Mouse (Mus musculus) adrenal gland, postnatal 14 days (tissue): ENCODE measurements around the gene Slc9a1. TPM values are rescaled to one million over a fixed set of nuclear protein-coding genes. Genes with fewer than 3 reads are reported as not detected.

Experiments
- DNase-seq: peaks from one replicate; pipeline ENCODE4 v3.0.0; 2021; ENCODE audit warnings: mixed read lengths
- long read RNA-seq, 2 experiments: library from polyadenylated mRNA; stranded (forward); transcript quantifications; one replicate each; pipeline ENCODE4 v2.0.0; 2021
- total RNA-seq: library from RNA; stranded (reverse); gene quantifications from 2 replicates; pipeline ENCODE4 v1.2.3, GENCODE M21; 2021

Gene Slc9a1
- 46.4 and 49.9 TPM in 2 replicates for total RNA-seq
- long read RNA-seq, experiment 1, full-length matches to known transcripts: 4 of 23 reads
- long read RNA-seq, experiment 1, partial matches to known transcripts: 18 of 23 reads
- long read RNA-seq, experiment 1, other reads (novel, unspliced or antisense): 1 of 23 reads
- long read RNA-seq, experiment 2, partial matches to known transcripts: 14 of 16 reads
- long read RNA-seq, experiment 2, other reads (novel, unspliced or antisense): 1 of 16 reads

DNA sequence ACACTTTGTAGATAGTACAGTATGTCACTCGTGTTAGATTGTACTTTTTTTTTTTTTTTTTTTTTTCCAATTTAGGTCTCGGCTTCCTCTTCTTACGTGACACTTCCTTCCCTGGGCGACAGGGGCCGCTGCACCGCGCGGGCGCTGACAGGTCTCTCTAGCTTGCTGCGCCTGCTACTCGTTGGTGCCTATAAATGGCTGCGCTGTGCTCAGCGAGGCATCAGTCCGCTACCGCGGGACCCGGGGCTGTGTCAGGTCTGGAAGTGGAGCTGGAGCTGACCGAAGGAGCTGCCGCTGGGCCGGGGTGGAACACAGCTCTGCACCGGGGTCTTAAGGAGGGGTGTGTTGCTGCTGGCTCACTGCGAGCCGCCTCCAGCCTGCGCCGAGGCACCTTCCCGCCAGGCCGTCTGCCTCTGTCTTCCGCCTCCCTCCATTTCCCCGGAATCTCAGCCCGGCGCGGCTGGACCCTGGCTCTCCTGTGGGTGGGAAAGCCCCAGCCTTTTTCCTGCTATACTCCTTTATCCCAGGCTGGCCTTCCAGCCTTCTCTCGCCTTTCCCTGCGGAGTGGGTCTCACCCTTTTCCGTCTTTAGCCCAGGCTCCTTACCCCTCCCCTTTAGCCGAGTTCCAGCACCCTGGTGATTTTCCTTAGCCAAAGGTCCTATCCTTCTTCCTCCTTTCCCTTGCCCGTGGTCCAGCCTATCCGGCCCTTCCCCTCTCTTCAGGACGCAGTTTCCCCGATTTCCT is at the start of gene Slc9a1:
Slc9a1 (plus strand) TSS at position 154 of the 745 bp plus-strand sequence.
- peak; percentile 96 for DNase-seq

DNA sequence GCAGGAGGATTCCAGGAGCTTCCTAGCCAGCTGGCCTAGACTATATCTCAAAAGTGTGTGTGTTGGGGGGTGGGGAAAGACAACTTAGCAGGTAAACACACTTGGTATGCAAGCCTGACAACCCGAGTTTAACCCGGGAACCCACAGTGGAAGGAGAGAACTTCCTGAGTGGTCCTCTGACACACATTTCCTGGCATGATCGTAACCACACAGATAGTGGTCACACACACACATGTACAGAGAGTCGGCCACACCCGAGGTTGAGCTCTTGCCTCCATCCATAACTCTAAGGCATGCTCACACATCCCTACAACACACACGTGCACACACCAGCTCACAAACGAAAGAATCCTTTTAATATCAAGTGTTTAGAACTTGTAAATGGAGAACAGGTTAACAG is 41.4 kb upstream of the Slc9a1 start:
- no peak for DNase-seq

DNA sequence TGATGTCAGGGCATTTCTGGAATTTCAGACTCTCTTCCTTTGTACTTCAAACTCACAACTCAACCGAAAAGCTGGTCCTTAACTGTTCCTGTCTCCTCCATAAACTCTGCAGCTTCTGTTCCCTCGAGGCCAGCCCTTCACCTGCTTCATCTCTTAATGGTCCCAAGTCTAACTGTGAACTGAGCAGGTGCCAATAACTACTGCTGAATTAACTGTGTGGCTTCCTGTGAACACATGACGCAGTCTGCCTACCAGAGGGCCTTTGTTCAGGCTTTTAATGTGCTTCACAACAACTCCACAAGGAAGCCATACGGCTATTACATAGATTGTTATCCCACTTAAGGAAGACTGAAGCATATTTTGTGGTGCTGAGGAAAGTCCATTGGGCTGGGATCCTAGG is 39.2 kb upstream of the Slc9a1 start:
- DNase-seq: no peak

DNA sequence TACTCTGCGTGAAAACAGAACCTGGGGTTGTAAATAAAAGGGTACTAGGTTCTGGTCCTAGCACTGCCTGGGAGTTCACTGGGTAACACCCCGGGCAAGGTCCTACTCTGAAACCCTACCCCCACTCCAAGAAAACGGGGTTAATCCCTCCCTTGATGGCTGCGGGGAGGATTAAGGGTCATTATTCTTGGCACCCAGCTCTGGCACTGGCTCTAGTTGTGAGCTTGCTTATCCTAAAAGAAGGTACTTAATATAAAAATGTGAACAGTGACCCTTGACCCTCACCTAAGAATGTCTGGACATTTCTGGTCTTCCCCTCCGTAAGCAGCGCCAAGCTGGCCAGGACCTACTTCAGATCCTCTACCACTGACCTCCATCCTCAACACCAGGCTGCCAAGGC is 36.2 kb upstream of the Slc9a1 start:
- no peak for DNase-seq

DNA sequence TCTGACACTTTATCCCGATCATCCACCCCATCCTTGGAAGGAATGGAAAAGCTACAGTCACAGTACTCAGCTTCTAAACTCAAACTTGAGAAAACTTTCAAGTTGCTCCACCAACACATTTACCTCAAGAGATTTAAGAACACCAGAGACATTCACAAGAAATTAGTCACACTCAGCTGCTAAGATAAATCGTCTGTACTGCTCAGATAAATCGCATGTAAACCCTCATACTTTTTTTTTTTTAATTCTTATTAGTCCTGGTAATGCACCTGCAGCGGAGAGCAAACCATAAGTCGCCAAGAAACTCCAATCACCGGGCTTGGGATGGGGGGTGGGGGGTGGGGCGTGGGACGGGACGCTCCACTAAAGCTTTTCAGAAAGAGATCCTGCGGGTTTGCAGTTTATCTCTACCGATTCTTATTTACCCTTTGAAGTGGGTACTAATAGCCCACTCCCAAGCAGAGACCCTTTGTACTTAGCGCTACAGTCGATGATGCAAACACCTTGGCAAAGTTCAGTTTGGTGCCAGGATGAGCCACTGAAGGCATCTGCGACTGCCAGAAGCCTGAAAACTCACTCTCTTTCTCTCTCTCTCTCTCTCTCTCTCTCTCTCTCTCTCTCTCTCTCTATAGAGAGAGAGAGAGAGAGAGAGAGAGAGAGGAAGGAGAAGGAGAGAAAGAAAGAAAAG is 31.5 kb upstream of the Slc9a1 start:
- DNase-seq: no peak

DNA sequence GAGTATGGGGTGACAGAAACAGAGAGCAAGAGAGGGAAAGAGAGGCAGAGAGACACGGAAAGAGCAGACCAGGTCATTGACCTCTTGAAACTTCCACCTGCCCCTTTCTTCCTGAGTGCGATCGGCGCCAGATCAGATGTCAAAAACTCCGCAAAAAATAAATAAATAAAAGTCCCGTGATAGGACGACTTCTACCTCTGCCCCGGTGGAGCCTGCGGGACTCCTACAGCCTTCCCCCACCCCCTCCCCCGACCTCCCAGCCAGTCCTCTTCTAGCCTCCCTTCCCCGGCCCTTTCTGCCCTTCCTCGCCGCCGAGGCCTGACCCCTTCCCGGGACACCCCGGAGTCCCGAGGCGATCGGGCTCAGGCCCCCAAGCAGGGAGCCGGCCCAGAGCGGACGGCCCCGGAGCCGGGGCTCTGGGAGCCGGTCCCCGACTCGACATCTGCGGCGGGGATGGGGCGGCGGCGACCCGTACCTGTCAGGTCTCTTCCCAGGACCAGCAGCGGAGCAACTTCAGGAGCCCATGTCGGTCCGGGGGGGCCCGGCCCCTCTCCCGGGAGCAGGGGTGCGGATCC is 30.9 kb upstream of the Slc9a1 start:
- DNase-seq: no peak

DNA sequence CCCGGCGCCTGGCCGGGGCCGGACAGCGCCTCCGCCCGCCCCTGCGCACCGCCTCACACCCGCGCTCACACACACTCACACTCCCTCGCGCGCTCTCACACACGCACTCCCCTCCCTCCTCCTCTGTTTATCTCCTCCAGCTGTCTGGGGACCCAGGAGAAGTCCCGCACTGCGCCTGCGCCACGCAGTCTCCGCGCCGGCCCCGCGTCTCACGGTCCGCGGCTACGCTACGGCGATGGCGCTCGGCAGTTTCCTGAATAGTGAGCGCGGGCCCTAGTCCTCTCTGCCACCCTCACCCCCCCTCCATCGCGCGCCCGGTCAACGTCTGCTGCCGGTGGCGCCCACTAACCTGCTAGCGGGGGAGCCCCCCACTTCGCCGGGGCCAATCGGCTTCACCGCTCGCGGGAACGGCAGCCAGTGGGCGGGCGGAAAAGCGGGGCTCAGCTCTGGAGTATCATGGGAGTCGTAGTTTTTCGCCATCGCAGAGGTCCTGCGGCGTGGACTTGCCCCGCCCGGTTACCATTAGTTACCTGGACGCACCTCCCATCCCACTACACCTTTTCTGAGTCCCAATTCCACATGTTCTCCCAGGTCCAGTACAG is 30.3 kb upstream of the Slc9a1 start:
- DNase-seq: peak; percentile 99

DNA sequence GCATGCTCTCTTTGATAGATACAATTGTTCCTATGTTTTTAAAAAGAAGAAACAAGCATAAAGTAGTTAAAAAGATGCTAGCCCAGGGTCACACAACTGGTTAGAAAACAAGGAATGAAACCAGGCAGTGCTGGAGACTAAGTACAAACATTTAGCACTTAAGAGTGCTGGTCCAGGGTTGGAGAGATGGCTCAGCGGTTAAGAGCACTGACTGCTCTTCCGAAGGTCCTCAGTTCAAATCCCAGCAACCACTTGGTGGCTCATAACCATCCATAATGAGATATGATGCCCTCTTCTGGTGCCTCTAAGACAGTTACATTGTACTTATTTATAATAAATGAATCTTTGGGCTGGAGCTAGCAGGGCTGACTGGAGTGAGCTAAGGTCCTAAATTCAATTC is 29.3 kb upstream of the Slc9a1 start:
- no peak for DNase-seq

DNA sequence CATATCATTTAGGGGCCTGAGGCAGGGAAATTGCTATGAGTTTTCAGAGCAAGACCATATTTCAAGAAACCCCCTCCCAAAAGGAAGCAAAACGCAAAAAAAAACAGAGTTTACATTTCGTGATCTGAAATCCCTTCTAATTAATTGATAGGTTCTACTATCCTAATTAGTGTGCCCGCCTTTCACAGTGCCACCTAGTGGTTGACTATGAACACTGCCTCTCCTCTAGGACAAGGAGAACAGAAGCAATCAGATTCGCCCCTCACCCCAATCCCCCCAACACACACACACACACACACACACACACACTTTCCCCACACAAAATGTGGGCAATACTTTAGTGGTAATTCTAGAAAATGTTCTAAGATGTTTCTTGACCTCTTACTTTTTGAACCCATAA is 25.4 kb upstream of the Slc9a1 start:
- DNase-seq: peak; percentile 42

DNA sequence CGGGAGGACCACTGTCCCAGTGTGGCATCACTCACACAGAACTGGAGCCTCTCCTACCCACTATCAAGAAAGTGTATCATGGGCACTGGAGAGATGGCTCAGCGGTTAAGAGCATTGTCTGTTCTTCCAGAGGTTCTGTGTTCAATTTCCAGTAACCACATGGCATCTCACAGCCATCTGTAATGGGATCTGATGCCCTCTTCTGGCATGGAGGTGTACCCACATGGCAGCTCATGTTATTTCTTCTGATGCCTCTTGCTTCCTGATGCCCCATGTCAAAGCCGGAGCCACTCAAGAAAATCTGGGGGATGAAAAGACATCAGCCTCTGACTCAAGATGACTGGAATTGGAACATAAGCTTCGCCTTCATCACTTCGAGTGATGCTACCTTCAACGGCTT is 23.8 kb upstream of the Slc9a1 start:
- no peak for DNase-seq

DNA sequence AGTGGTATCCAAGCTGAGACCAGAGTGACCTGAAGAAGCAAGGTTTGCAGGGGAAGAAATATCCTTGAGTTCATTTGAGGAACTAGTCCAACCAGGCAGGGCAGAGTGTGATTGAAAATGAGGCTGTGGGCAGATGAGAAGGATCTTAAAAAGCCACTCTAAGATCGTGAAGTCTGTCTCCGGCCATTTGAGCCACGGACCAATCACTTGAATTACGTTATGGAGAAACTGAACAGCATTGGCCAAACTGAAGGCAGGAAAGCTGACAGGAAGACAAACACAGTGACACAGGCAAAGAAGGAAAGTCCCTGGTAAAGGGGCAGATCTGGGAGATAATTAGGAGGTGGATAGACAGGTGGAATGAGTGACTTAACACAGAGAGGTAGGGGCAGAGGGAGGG is 22.9 kb upstream of the Slc9a1 start:
- DNase-seq: no peak

DNA sequence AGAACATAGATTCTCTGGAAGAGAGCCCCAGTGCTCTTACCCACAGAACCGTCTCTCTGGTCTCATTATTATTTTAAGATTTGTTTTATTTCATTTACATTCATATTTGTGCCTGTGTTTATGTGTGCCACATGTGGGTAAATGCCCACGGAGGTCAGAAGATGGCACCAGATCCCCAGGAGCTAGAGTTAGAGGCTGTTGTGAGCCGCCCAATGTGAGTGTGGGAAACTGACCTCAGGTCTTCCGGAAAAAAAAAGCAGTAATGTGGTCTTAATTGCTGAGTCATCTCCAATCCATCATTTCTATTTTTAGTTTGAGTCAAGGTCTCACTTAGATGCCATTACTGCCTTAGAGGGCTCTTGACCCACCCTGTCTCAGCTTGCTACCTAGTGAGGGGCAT is 21.9 kb upstream of the Slc9a1 start:
- DNase-seq: peak; percentile 42

DNA sequence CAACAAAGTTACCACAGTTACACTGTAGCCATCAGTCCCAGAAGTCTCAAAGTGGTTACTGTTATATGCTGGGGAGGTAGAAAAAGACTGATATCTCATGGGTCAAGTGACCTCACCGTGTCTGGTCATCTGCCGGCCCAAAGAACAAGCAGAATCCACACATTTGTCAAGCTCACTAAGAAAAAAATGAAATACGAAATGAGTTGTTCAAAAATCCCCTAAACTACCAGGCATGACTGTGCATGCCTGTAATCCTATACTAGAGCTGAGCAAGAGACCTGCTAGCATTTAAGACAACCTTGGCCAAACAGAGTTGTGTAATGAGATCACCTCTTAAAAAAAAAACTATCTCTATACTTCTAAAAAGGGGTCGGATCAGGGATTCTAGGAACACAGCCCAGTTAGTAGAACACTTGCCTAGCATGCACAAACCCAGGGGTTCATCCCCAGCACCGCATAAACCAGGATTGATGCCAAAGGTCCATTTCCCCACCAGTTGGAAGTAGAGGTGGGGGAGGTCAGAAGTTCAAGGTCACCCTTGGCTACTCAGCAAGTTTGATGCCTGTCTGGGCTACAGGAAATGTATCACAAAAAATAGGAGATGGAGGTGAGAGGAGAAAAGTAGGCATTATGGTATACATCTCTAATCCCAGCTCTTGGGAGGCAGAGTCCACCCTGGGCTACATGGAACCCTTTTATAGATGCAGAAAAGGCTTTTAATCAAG is 21.3 kb upstream of the Slc9a1 start:
- no peak for DNase-seq

DNA sequence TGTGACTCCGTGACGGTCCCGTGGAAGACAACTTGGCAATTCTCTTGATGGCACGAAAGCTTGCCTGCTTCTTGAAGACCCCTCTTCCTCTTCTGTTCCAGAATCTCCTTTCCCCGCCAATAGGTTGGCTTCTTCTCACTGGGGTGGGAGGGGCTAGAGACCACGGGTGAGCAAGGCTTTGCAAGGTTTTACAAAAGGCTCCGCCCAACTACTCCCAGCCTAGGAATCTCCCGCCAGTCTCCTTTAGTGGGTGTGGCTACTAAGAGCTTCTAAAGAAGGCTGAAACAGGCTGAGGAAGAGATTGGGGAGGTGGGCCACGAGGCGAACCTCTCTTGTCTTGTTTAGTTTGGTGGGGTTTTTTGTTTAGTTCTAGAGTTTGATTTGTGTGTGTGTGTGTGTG is 16.7 kb upstream of the Slc9a1 start:
- DNase-seq: no peak

DNA sequence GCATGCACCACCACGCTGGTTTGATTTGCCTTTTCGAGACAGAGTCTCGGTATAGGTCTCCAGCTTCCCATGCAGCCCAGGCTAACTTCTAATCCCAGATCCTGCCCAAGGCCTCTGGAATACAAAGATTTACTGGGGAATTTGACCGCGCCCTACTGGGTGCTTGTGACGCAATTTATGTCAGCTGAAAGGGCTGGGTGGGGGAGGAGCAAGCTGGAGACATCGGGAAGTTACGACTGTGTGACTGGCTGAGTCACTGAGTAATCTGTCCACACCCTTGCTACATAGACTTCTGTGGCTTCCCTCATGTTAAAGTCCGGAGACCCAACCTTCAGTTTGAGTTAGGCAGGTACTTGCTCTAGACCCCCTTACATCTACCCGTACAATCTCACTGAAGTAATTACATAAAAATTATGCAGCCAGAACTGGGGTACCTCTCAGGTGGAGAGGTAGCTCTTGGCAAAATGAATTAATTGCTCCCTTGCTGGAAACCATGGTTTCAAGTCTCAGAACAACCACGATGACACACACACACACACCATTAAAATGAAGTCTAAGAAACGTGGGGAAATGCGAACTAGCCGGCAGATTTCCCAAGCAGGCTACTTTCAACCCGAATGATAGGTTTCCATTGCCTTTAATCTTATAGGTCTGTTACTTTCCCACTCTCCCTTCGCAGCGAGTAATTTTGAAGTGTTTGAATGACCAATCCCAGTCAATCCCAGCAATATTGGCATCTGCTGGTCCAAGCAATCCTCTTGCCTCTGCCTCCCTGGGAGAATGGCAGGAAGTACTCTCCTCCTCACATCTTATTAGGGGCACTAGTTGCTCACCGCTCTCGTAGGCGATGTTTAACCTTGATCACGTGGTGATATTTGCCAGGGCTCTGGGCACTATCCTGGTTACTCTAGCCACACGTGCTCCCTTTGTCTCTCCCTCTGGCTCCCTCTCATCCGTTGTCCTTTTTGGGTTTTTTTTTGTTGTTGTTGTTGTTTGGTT is 15.8 kb upstream of the Slc9a1 start, which contains the start of gene Wdtc1:
Wdtc1 (minus strand) TSS at position 115 of the 999 bp plus-strand sequence.
- no peak for DNase-seq

DNA sequence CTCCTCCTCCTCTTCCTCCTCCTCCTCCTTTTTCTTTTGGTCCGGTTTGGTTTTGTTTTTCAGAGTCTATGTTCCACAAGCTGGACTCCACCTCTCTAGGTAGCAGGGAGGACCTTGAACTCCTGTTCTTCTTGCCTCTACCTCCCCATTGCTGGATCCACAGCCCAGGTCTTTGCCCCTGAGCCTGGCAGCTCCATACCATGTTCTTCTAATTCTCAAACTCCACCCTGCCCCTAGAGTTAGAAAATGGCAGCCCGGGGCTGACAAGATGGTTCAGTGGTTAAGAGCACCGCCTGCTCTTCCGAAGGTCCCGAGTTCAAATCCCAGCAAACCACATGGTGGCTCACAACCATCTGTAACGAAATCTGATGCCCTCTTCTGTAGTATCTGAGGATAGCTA is 14.9 kb upstream of the Slc9a1 start:
- DNase-seq: no peak

DNA sequence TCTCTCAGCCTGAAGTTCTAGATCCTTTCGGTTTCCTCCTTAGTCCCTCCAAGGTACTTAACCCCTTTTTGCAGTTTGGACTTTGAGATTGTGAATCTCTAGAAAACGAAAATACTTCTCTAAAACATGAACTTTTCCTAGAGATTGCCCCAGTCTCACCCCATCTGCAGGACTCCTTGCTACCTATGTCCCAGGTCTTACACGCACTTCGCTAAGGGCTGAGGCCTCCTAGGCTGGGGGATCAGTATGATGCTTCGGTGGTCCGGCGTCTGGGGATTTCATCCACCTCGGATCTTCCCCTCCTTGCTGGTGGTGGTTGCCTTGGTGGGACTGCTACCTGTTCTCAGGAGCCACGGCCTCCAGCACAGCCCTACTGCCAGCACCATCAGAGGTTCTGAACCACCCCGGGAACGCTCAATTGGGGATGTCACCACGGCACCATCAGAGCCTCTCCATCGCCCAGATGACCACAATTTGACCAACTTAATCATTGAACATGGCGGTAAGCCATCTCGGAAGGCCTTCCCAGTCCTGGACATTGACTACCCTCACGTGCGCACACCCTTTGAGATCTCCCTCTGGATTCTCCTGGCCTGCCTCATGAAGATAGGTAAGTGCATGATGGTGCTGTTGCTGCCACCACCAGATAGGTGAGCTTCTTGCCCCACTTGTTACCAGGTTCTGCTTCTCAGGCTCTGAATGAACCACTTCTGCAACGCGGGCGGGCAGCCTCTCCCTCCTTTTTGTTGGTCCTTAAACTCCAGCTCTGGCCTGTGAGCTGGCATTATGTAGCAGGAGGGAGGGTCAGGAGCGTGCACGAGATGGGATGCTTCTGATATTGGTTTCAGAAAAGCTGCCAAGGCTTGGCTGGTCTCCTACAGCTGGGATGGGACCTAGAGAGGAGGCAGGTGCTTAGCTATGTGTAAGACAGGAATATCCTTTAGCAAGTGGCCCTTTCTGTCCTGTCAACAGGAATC is 1.1 kb downstream of the Slc9a1 start:
- DNase-seq: no peak

DNA sequence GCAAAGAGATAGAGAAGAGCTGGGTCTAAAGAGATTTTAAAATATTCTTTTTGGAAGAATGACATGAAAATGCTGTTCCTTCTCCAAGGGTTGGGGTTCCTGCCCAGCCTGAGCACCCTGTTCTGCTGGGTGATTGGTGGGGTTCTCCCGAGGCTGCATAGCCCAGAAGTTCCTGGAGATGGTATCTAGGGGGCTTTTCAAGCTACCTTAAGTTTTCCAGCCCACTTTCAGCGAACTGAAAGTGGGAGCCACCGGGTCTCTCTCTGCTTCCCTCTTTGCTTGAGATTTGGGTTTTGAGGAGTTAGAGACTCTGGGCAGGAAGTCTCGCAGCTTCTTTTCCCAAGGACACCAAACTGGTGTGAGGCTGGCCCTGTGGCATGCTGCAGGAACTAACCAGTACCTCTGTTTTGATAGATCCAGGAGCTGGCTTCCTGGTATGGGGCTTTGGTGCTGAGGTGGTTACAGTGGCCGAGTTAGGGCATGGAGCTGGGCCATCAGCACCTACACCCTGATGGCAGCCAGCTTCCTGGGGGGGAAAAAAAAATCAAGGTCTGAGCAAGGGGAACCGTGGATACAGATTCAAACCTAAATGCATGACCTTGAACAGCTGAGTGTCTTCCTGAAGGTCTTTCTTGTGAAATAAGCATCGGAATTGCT is 2.2 kb downstream of the Slc9a1 start:
- no peak for DNase-seq

DNA sequence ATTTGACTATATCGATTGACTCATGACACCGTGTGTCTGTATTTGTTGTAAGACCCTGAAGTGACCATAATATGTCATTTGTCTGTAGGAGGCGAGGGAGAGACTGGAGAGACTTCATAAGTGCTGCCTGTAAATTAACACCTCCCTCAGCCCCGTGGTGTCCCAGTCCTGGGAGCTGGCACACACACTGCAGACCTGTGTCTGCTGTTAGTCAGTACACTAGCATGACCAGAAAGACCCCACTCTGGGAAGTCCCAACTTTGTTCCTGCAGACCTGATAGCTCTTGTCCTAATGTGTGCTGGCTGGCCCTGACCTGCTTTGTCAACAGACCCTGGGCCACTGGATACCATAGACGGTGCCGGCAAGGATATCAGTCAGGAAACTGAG is 2.8 kb downstream of the Slc9a1 start:
- no peak for DNase-seq
